Mouse (Mus musculus): ENCODE results near the gene Gm20388.

DNA sequence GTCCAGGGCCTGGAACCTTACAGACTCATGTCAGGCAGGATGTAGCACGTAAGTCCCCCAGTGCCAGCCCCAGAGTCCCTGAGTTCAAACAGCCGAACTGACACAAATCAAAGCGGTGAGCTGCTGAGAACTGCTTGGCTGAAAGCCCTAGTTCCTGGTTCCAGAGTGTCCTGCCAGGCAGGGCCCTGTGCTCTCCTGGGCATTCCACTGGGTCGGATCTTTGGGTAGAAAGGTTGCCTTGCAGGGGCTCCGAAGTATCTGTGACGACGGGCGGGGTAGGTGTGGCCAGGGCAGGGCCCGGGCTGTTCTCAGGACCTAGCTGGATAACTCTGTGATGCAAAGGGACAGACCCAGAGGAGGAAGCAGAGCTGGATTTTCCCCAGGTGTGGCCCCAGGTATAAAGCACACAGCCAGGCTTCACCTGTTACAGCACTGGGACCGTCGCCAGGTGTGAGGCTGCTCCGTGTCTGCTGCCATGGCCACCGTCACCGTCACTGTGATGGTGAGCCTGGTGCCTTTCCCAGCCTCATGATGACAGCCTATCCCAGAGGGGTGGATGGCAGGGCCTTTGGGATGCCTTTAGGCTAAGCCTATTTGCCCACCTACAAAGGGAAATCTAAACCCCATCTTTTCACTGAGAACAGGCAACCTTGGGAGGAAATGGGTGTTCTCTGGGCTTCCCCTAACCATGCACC lies 2510.9 kb downstream of the Gm20388 start, which contains the start of gene Il17c:
- TF ChIP-seq CTCF (IDR thresholded peaks at IDR 0.05; ENCODE audit: extremely low read depth, insufficient read depth, low read length) (no peak), POLR2A (IDR thresholded peaks at IDR 0.05; ENCODE audit: extremely low read depth, insufficient read depth, low read length) (no peak)

Data from cortical plate, adult 2 months (tissue).